Mouse (Mus musculus): ENCODE measurements at regions not wholly inside any gene's neighbourhood (a gene's known extent, or its start where the extent isn't known, plus 50 kb on each side); places are given as distances from the start of the nearest gene placed in this dataset.

- no peak overlapping the region for H3K4me3 ChIP-seq (replicated peaks)
- TF ChIP-seq GATA1 (IDR thresholded peaks at IDR 0.05; ENCODE audit: low read length): no peak
- TF ChIP-seq TAL1 (IDR thresholded peaks at IDR 0.05; ENCODE audit: low read length): no peak
- no peaks in the 10 kb centered on the region for H3K9me3 ChIP-seq (ENCODE audit: control insufficient read depth, low read length)
- peaks cover 6% of the 10 kb centered on the region for H3K27me3 ChIP-seq (ENCODE audit: control insufficient read depth)
- peaks cover 17% of the 10 kb centered on the region for H3K4me1 ChIP-seq (ENCODE audit: control insufficient read depth)
- no peaks in the 10 kb centered on the region for H3K36me3 ChIP-seq (ENCODE audit: control insufficient read depth)
These were observed 73.8 kb upstream of the Runx3 start for GRCm38 (mm10) chr4:135046619-135047018.

- no peaks in the 10 kb centered on the region for H3K36me3 ChIP-seq (ENCODE audit: control insufficient read depth)
- H3K4me3 ChIP-seq (replicated peaks): no peak overlapping the region
- H3K9me3 ChIP-seq (ENCODE audit: control insufficient read depth, low read length): no peaks in the 10 kb centered on the region
- H3K4me1 ChIP-seq (ENCODE audit: control insufficient read depth): peaks cover 17% of the 10 kb centered on the region
- no peak for TF ChIP-seq GATA1 (IDR thresholded peaks at IDR 0.05; ENCODE audit: low read length)
- no peak for TF ChIP-seq TAL1 (IDR thresholded peaks at IDR 0.05; ENCODE audit: low read length)
- peaks cover 3% of the 10 kb centered on the region for H3K27me3 ChIP-seq (ENCODE audit: control insufficient read depth)
These were observed 73.2 kb upstream of the Runx3 start for GRCm38 (mm10) chr4:135047251-135047650.

GRCm38 (mm10) chr4:135047771-135048170 is 72.7 kb upstream of the Runx3 start:
- Histone ChIP-seq H3K27me3 (ENCODE audit: control insufficient read depth) (no peaks in the 10 kb centered on the region; the same call in none of the 2 replicates), H3K4me1 (ENCODE audit: control insufficient read depth) (peaks cover 17% of the 10 kb centered on the region), H3K4me3 (replicated peaks) (no peak overlapping the region), H3K36me3 (ENCODE audit: control insufficient read depth) (no peaks in the 10 kb centered on the region), H3K9me3 (ENCODE audit: control insufficient read depth, low read length) (peaks cover 2% of the 10 kb centered on the region; the same call in 1 of the 2 replicates)
- TF ChIP-seq GATA1 (IDR thresholded peaks at IDR 0.05; ENCODE audit: low read length): no peak
- TF ChIP-seq TAL1 (IDR thresholded peaks at IDR 0.05; ENCODE audit: low read length): no peak

- Histone ChIP-seq H3K27me3 (ENCODE audit: control insufficient read depth) (no peaks in the 10 kb centered on the region), H3K36me3 (ENCODE audit: control insufficient read depth) (no peaks in the 10 kb centered on the region), H3K9me3 (ENCODE audit: control insufficient read depth, low read length) (peaks cover 11% of the 10 kb centered on the region), H3K4me3 (replicated peaks) (no peak overlapping the region), H3K4me1 (ENCODE audit: control insufficient read depth) (peaks cover 17% of the 10 kb centered on the region)
- TF ChIP-seq TAL1 (IDR thresholded peaks at IDR 0.05; ENCODE audit: low read length) (no peak), GATA1 (IDR thresholded peaks at IDR 0.05; ENCODE audit: low read length) (no peak)
These were observed 70.5 kb upstream of the Runx3 start for GRCm38 (mm10) chr4:135049924-135050323.

GRCm38 (mm10) chr4:135051466-135051865 is 69.0 kb upstream of the Runx3 start:
- H3K36me3 ChIP-seq (ENCODE audit: control insufficient read depth): no peaks in the 10 kb centered on the region
- H3K4me1 ChIP-seq (ENCODE audit: control insufficient read depth): peaks cover 17% of the 10 kb centered on the region
- TF ChIP-seq TAL1 (IDR thresholded peaks at IDR 0.05; ENCODE audit: low read length) (no peak), GATA1 (IDR thresholded peaks at IDR 0.05; ENCODE audit: low read length) (no peak)
- peaks cover 11% of the 10 kb centered on the region for H3K9me3 ChIP-seq (ENCODE audit: control insufficient read depth, low read length)
- no peak overlapping the region for H3K4me3 ChIP-seq (replicated peaks)
- H3K27me3 ChIP-seq (ENCODE audit: control insufficient read depth): no peaks in the 10 kb centered on the region

- Histone ChIP-seq H3K4me1 (ENCODE audit: control insufficient read depth) (peaks cover 6% of the 10 kb centered on the region), H3K27me3 (ENCODE audit: control insufficient read depth) (no peaks in the 10 kb centered on the region), H3K4me3 (replicated peaks) (no peak overlapping the region), H3K9me3 (ENCODE audit: control insufficient read depth, low read length) (peaks cover 11% of the 10 kb centered on the region), H3K36me3 (ENCODE audit: control insufficient read depth) (no peaks in the 10 kb centered on the region)
- no peak for TF ChIP-seq GATA1 (IDR thresholded peaks at IDR 0.05; ENCODE audit: low read length)
- no peak for TF ChIP-seq TAL1 (IDR thresholded peaks at IDR 0.05; ENCODE audit: low read length)
These were observed 66.9 kb upstream of the Runx3 start for GRCm38 (mm10) chr4:135053585-135053984.

GRCm38 (mm10) chr4:135054353-135054752 is 66.1 kb upstream of the Runx3 start:
- no peaks in the 10 kb centered on the region for H3K36me3 ChIP-seq (ENCODE audit: control insufficient read depth)
- H3K27me3 ChIP-seq (ENCODE audit: control insufficient read depth): no peaks in the 10 kb centered on the region
- TF ChIP-seq GATA1 (IDR thresholded peaks at IDR 0.05; ENCODE audit: low read length) (no peak), TAL1 (IDR thresholded peaks at IDR 0.05; ENCODE audit: low read length) (no peak)
- H3K9me3 ChIP-seq (ENCODE audit: control insufficient read depth, low read length): peaks cover 11% of the 10 kb centered on the region
- H3K4me1 ChIP-seq (ENCODE audit: control insufficient read depth): peaks cover 9% of the 10 kb centered on the region
- H3K4me3 ChIP-seq (replicated peaks): no peak overlapping the region

GRCm38 (mm10) chr4:135056371-135056770 is 64.1 kb upstream of the Runx3 start:
- Histone ChIP-seq H3K4me3 (replicated peaks) (no peak overlapping the region), H3K27me3 (ENCODE audit: control insufficient read depth) (no peaks in the 10 kb centered on the region), H3K4me1 (ENCODE audit: control insufficient read depth) (peaks cover 29% of the 10 kb centered on the region), H3K36me3 (ENCODE audit: control insufficient read depth) (no peaks in the 10 kb centered on the region), H3K9me3 (ENCODE audit: control insufficient read depth, low read length) (peaks cover 11% of the 10 kb centered on the region)
- TF ChIP-seq TAL1 (IDR thresholded peaks at IDR 0.05; ENCODE audit: low read length) (no peak), GATA1 (IDR thresholded peaks at IDR 0.05; ENCODE audit: low read length) (no peak)

GRCm38 (mm10) chr4:135057286-135057685 is 63.2 kb upstream of the Runx3 start:
- Histone ChIP-seq H3K4me3 (replicated peaks) (no peak overlapping the region), H3K36me3 (ENCODE audit: control insufficient read depth) (no peaks in the 10 kb centered on the region), H3K27me3 (ENCODE audit: control insufficient read depth) (no peaks in the 10 kb centered on the region), H3K9me3 (ENCODE audit: control insufficient read depth, low read length) (peaks cover 11% of the 10 kb centered on the region), H3K4me1 (ENCODE audit: control insufficient read depth) (peaks cover 36% of the 10 kb centered on the region)
- no peak for TF ChIP-seq GATA1 (IDR thresholded peaks at IDR 0.05; ENCODE audit: low read length)
- no peak for TF ChIP-seq TAL1 (IDR thresholded peaks at IDR 0.05; ENCODE audit: low read length)

GRCm38 (mm10) chr4:135058895-135059294 is 61.6 kb upstream of the Runx3 start:
- Histone ChIP-seq H3K4me3 (replicated peaks) (no peak overlapping the region), H3K4me1 (ENCODE audit: control insufficient read depth) (peaks cover 42% of the 10 kb centered on the region), H3K36me3 (ENCODE audit: control insufficient read depth) (no peaks in the 10 kb centered on the region), H3K27me3 (ENCODE audit: control insufficient read depth) (no peaks in the 10 kb centered on the region), H3K9me3 (ENCODE audit: control insufficient read depth, low read length) (no peaks in the 10 kb centered on the region)
- TF ChIP-seq TAL1 (IDR thresholded peaks at IDR 0.05; ENCODE audit: low read length): no peak
